Mouse (Mus musculus) layer of hippocampus, postnatal 25 days (tissue): ENCODE data around the gene Haus3. TPM values are rescaled to one million over a fixed set of nuclear protein-coding genes. Genes with fewer than 3 reads are reported as not detected.

Source experiments
- DNase-seq, 2 experiments: peaks; one replicate each; pipeline ENCODE4 v3.0.0; 2022; ENCODE audit warnings: mixed read lengths in 2 of 2, low spot score in 1 of 2; ENCODE audit errors: extremely low spot score in 1 of 2
- total RNA-seq, 2 experiments: library from RNA; stranded (reverse); gene quantifications; 2 replicates each; pipeline ENCODE4 v1.2.3; 2021

The Haus3 gene
- total RNA-seq, 2 experiments from 2014 or later = 5.6 to 5.7 TPM

- DNase-seq = peak; percentile 93 to 95
These were observed 18.4 kb upstream of the Haus3 start, which contains the start of gene Mxd4 for GRCm38 (mm10) chr5:34187601-34188316. Gene Mxd4 (minus strand): TSS chr5:34187720.

GRCm38 (mm10) chr5:34186961-34187391 lies 17.6 kb upstream of the Haus3 start:
- DNase-seq = peak in 1 of 2 experiments; percentile 33

- peak in 1 of 2 experiments; percentile 2 for DNase-seq
These were observed 17.1 kb upstream of the Haus3 start for GRCm38 (mm10) chr5:34186391-34186790.

GRCm38 (mm10) chr5:34185791-34186190 lies 16.5 kb upstream of the Haus3 start:
- no peak for DNase-seq

DNA sequence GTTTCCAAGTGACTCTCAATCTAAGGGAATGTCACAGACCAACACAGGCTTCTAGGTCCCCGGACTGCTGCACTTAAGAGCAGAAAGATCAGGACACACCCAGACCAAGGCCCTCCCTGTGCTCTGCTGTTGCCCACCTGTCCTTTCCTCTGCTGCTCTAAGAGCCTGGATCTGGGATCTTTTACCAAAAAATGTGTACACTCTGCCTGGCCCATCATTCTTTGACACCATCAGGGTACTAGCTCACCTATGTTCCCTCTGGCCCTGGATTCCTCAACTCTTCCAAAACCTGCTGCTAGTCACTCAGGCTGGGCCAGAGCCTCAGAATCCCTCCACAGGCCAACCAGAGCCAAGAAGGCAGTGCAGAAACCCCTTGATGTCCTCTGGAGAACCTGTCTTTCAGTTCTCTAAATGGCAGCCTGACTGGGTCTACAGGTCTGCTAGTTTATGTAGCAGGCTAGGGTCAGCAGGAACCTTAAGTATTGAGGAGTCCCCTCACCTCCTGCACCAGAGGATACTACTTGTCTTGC lies 15.8 kb upstream of the Haus3 start:
- DNase-seq = peak; percentile 2 to 6

DNA sequence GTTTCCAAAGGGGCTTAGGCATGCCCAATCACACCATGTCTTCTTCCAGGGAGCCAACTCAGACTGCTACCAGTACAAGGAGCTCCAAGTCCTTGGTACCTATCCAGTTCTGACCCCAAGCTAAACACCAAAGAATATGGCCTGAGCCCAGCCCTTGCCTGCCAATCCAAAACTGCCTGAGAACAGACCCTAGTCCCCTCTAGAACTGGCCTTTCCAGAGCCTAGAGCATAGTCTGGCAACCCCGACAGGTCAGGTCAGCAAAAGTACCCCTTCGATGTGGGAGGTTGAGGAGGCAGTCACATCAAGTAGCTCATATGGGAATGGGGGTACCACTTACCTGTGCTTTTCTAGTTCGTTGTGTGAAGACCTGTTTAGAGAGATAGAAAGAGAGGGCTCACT lies 14.6 kb upstream of the Haus3 start:
- DNase-seq = peak; percentile 1 to 5

DNA sequence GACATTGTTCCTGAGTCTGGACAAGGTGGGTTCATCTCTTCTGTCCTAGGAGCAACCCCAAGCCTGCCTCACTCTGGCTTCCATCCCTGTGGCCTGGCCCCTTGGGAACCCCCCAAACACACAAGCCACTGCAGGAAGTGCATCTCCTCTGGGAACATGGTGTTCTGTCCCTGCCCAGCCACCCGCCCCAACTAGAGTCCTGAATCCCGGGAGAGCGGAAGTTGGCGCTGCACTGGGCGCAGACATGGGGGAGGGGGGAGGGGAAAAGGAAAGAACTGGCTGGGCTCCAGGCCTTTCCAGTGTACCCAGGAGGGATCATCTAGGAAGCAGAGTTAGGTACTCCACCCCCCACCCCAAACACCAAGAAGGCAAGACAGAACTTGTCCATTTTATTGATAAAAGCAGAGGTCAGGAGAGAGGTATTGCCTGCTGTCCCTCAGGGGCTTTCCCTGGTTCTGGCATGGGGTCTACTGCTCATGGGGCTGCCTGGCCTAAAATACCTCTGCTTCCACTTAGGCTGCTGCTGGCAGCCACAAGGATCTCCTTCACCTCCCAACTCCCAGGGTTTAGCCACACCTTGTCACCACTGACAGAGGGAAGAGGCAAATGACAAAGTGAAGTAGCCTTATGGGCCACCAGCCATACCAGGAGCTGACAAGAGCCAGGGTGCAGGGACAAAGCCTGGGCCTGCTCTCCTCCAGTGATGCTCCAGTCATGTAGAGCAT lies 14.0 kb upstream of the Haus3 start:
- peak; percentile 4 to 7 for DNase-seq

DNA sequence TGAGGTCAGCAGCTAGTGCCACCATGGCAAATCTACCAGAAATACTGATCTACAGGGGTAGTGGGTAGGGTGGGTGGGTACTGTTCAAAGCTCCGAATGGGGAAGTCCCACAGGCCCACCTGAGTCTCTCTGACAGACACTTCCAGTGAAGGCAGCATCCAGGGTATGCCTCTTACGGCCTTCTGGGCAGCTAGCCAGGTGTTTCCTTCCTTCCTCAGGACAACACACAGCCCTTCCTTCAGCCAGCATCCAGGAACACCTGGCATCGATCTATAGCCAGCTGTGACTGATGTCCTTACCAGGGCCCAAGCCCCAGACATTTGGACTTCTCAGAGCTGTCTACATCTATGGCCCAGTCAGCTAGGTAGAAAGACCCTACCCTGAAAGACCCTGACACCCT lies 13.2 kb upstream of the Haus3 start:
- DNase-seq = peak; percentile 0 to 3

DNA sequence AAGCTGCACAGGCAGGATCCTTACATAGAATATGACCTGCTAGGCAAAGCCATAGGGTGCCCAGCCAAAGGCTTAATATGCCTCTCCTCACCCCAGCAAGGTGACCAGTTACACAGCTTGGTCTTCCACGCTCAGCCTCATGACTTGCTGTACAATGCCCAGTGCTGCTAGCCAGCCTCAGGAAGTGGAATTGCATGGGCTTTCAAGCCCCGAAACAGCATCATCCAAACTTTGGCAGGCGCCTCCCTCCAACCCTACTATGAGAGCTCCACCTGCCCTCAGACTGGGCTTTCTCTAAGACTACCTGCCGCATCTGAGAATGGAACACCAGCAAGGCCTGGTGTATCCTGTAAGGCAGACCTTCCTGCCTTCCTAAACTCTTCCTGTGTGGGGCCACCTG lies 8.5 kb upstream of the Haus3 start:
- peak in 1 of 2 experiments; percentile 5 for DNase-seq

DNA sequence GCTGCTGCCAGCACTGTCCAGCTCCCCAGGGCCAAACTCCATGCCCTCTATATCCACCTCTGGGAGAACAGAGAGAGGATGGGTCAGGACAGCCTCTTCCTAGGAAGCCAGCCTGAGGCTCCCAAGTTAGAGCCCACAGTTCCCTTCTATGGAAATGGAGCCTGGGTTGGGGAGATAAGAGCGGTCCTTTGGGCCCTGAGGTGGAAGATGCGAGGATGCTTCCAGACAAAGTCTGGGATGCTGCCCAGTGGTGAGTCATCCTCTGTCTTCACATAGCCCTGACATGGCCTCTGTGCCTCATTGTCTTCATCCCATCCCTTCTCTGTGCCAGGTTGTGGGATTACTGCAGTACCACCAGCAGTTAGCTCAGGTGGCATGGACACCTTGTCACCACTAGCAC lies 7.8 kb upstream of the Haus3 start:
- no peak for DNase-seq

DNA sequence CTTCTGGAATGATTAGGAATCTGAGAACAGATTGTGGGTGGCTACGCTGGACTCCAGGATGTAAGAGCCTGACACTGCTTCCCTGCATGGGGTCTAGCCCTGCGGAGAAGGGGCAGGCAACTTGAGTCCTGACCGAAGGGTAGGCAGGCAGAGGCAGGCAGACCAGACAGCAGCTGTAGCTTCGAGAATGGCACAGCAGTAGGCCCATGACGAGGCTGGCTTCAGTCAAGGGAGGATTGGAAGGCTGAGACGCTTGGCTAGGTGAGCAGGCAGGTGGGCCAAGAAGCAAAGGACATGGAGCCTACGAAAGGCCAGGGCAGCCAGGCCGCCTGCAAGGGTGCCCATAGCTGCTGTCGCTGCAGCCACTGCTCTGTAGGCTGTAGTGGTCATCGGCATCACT lies 7.4 kb upstream of the Haus3 start:
- DNase-seq = peak in 1 of 2 experiments; percentile 5

GRCm38 (mm10) chr5:34175403-34175694 lies 6.0 kb upstream of the Haus3 start:
- peak in 1 of 2 experiments; percentile 5 for DNase-seq

DNA sequence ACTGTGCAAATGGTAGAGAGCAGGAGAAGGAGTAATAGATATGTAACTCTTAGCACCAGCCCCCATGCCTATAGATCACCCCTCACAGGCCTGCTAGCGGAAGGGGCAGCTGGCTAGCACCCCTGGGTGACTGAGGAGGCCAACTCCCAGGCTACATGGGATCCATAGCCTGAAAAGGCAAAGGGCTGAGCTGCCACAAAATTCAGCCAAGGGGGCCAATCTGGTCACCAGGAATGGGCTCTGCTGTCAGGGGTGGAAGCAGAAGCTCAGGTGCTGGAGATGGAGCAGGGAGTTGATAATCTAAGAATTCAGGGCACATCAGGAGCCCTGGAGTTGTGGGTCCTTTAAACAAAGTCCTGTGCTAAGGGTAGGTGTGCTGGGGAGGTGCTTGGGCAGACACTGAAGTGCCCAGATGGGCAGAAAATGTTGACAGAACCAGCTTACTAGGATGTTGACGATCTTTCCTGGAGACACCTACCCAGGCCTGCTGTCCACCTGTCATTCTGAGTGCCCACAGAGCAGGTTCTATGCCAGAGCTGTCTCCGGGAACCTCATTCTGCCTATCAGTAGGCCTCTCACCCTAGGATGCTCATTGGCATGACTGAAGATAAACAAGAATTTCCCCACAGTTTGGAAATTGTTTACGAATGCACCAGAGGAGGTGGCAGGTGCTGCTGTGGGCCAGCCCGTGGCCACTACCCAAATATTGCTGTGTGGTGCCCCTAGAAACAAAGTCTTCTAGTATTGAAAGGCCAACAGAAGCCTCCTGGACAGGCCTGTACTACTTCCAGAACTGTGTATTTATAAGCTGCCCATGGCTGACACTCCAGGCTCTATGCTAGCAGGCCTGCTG lies 5.4 kb upstream of the Haus3 start:
- peak in 1 of 2 experiments; percentile 6 for DNase-seq

DNA sequence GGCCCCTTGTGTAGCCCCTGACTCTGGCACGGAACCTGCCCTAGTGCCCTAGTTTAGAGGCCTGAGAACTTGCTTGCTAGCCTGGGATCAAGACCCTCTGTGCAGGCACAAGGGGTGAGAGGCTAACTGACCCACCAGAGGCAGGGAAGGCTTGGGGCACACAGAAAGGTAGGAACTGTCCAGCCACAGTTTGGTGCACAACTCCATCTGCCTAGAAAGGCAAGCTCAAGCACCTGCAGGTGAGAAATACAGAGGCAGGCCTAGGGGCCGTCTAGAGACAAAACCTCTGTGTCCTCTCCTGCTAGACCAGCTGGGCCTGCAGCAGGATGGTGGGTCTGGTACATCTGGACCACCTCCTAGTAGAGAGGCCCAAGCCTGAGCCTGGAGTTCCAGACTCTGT lies 4.7 kb upstream of the Haus3 start:
- DNase-seq = peak in 1 of 2 experiments; percentile 6

DNA sequence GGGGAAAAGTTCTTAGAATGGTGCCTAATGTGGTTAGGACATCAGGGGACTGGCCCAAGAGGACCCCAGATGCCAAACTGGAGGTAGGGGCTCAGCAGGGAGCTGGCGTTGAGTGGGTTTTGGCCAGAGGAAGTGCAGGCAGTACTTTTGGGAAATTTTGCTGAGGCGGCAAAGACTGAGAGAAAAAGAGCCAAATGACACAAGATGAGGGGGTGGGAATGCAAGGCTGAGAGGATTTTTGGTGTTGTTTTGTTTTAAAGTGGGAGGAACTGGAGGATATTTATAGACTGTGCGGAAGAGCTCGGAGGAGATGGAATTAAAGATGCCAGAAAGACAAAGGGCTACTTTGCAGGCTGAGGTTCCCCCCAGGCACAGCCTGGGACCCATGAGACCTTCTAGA lies 1.4 kb upstream of the Haus3 start:
- peak in 1 of 2 experiments; percentile 11 for DNase-seq

DNA sequence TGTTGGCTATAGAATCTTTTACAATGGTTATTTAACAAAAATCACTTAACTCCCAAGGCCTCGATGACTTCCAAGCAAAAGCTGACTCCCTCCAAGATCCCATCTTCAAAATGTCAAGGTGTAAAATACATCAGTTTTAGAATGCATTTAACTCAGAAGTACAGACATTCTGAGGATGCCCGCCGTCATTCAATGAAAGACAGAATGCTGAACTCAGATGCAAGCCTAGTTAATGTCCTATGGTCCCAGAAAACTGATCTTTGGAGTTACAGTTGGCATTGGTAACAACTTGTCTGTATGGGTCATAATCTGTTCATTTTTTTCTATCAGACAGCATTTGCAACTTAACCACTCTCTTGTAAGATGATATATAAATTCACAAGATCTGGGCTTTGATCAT lies 627 bp upstream of the Haus3 start:
- no peak for DNase-seq

DNA sequence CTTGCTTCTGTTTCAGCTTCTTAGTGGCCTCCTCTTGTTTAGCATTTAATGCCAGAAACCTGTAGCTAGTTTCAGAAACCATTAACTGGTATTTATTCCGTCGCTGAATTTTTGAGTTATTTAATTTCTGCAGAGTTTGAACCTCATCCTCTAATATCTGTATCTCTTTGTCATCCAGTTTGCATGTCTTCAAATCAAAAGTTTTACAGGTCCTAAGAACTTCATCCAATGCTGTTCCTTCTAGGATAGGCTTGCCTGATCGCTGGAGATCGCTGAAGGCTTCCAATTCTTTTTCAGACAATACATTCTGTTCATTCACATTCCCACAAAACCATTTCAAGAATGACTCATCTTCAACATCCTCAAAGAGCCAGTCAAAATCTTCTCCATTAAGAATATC lies 1.5 kb downstream of the Haus3 start:
- DNase-seq = no peak

DNA sequence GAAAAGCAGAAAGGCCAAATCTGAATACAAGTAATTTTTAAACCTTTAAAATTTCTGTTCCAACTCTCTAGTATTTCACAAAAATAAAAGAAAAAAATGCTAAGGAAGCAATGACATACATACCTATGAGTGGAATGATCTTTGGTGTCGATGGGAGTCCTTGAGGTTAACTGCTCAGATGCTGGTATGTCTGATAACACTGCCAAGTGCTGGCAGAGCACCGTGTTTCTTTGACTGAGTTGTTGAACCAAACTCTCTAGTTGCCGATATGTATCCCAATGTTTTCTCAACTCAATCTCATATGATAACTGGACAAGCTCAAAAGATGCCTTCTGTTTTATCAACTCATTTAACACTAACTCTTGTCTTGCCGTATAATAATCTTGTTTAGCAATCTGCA lies 3.5 kb downstream of the Haus3 start:
- no peak for DNase-seq

GRCm38 (mm10) chr5:34148476-34148875 lies 20.9 kb downstream of the Haus3 start:
- no peak for DNase-seq

GRCm38 (mm10) chr5:34147554-34147953 lies 21.8 kb downstream of the Haus3 start:
- DNase-seq = no peak

- DNase-seq = peak; percentile 11 to 24
These were observed 29.6 kb downstream of the Haus3 start for GRCm38 (mm10) chr5:34139751-34140150.
